11 mouse cellular contexts compared by ENCODE assay signal in genomic region chr7:99311433-99311832, GRCm38 (mm10). TPM values are rescaled to one million over a fixed set of nuclear protein-coding genes. Genes with fewer than 3 reads are reported as not detected.
A peak's percentile ranks its signal among the peaks of the same experiment; 100 is the strongest.
DNase-seq lines count a peak whose midpoint lies in the region; ATAC-seq and TF ChIP-seq lines count a peak whose summit lies in the region.
"Had no signal": no experiment of that assay in that cellular context is flagged by ENCODE, and none has a peak within 500 bp of the region (broad histone marks: within the 10 kb centered on the region; RNA-seq: fewer than 3 reads in every experiment).

No protein-coding gene starts in this region.

- 61% methylated on average over 7 of the region's 7 CpGs for WGBS in limb, embryonic 12.5 days
- WGBS in limb, embryonic 10.5 days: 79% methylated on average over 7 of the region's 7 CpGs
- WGBS in hindbrain, embryonic 16.5 days: 20% methylated on average over 7 of the region's 7 CpGs
- WGBS in midbrain, postnatal 0 days: 31% methylated on average over 7 of the region's 7 CpGs

- no peak for TF ChIP-seq CTCF in brain, embryonic 14.5 days (IDR thresholded peaks at IDR 0.05; ENCODE audit: borderline replicate concordance, extremely low read depth, insufficient read depth, insufficient read length)
- TF ChIP-seq CTCF in midbrain, postnatal 0 days (IDR thresholded peaks at IDR 0.05): no peak

- H3K27me3 ChIP-seq in limb, embryonic 12.5 days: 0 out of 2 replicates have a peak, but pooled peaks cover 3% of the 10 kb centered on the region
- no peaks in the 10 kb centered on the region for H3K27me3 ChIP-seq in limb, embryonic 10.5 days (ENCODE audit: low read depth, poor library complexity, severe bottlenecking)
- no peaks in the 10 kb centered on the region for H3K27me3 ChIP-seq in hindbrain, embryonic 16.5 days (replicated peaks; ENCODE audit: control insufficient read depth, insufficient read depth, low read length)
- no peaks in the 10 kb centered on the region for H3K27me3 ChIP-seq in midbrain, postnatal 0 days (ENCODE audit: insufficient read depth, low read length)

- TF ChIP-seq POLR2A in brain, embryonic 14.5 days (IDR thresholded peaks at IDR 0.05; ENCODE audit: borderline replicate concordance, extremely low read depth, insufficient read depth, insufficient read length, poor library complexity, severe bottlenecking): no peak

- H3K4me2 ChIP-seq in limb, embryonic 12.5 days: no peak overlapping the region
- peak overlapping the region; percentile 6; the same call in 1 of the 2 replicates for H3K4me2 ChIP-seq in hindbrain, embryonic 16.5 days (ENCODE audit: low read length)
- no peak overlapping the region for H3K4me2 ChIP-seq in midbrain, postnatal 0 days (ENCODE audit: low read depth, low read length, poor library complexity, severe bottlenecking)

- no peak overlapping the region for H3K4me3 ChIP-seq in limb, embryonic 12.5 days (replicated peaks)
- no peak overlapping the region for H3K4me3 ChIP-seq in limb, embryonic 10.5 days
- H3K4me3 ChIP-seq in hindbrain, embryonic 16.5 days (ENCODE audit: low read length): no peak overlapping the region
- H3K4me3 ChIP-seq in midbrain, postnatal 0 days (ENCODE audit: low read depth, low read length): no peak overlapping the region

- no peak overlapping the region for H3K9ac ChIP-seq in limb, embryonic 12.5 days (replicated peaks)
- peak overlapping the region; percentile 5; the same call in 1 of the 2 replicates for H3K9ac ChIP-seq in hindbrain, embryonic 16.5 days (ENCODE audit: low read depth, low read length)
- no peak overlapping the region for H3K9ac ChIP-seq in midbrain, postnatal 0 days (replicated peaks; ENCODE audit: low read length, poor library complexity, severe bottlenecking)

- no peak; the same call in 1 of the 2 replicates for ATAC-seq in limb, embryonic 12.5 days (ENCODE audit: insufficient number of reproducible peaks, insufficient read depth, low FRiP score, low TSS enrichment, low read depth)
- ATAC-seq in hindbrain, embryonic 16.5 days: no peak
- ATAC-seq in midbrain, postnatal 0 days (ENCODE audit: low FRiP score): no peak

- no peak for DNase-seq in limb, embryonic 10.5 days (ENCODE audit: low spot score)
- DNase-seq in brain, embryonic 14.5 days (ENCODE audit: low read depth): peak; percentile 39
- no peak for DNase-seq in midbrain, postnatal 0 days (ENCODE audit: low spot score)
- no peak for DNase-seq in layer of hippocampus, adult 8-10 months (ENCODE audit: low spot score in 2 of 2)
- DNase-seq in left cerebral cortex, adult 8-10 months (ENCODE audit: low spot score in 2 of 2): no peak
- DNase-seq in frontal cortex, postnatal 10 days (ENCODE audit: low spot score in 2 of 2): no peak
- DNase-seq: adrenal gland, postnatal 36 days; thymus, postnatal 14 days had no signal

- H3K27ac ChIP-seq in limb, embryonic 12.5 days: peak overlapping the region; percentile 29; the same call in 1 of the 2 replicates
- H3K27ac ChIP-seq in limb, embryonic 10.5 days: no peak overlapping the region; the same call in 1 of the 2 replicates
- H3K27ac ChIP-seq in hindbrain, embryonic 16.5 days (ENCODE audit: low read depth, low read length): peak overlapping the region; percentile 77
- H3K27ac ChIP-seq in midbrain, postnatal 0 days (ENCODE audit: low read depth, low read length): peak overlapping the region; percentile 82
- H3K27ac ChIP-seq: macrophage had no signal

- no peaks in the 10 kb centered on the region for H3K36me3 ChIP-seq in limb, embryonic 12.5 days
- no peaks in the 10 kb centered on the region for H3K36me3 ChIP-seq in limb, embryonic 10.5 days
- H3K36me3 ChIP-seq in hindbrain, embryonic 16.5 days (ENCODE audit: control insufficient read depth, insufficient read depth, low read length): peaks cover 8% of the 10 kb centered on the region
- peaks cover 10% of the 10 kb centered on the region for H3K36me3 ChIP-seq in midbrain, postnatal 0 days (ENCODE audit: insufficient read depth, low read length)

- peaks cover 38% of the 10 kb centered on the region for H3K4me1 ChIP-seq in limb, embryonic 12.5 days (replicated peaks)
- peaks cover 38% of the 10 kb centered on the region for H3K4me1 ChIP-seq in limb, embryonic 10.5 days
- H3K4me1 ChIP-seq in hindbrain, embryonic 16.5 days (ENCODE audit: control insufficient read depth, insufficient read depth, low read depth, low read length): peaks cover 29% of the 10 kb centered on the region
- H3K4me1 ChIP-seq in midbrain, postnatal 0 days (ENCODE audit: insufficient read depth, low read length): peaks cover 35% of the 10 kb centered on the region

- no peaks in the 10 kb centered on the region for H3K9me3 ChIP-seq in limb, embryonic 12.5 days
- H3K9me3 ChIP-seq in limb, embryonic 10.5 days (replicated peaks): no peaks in the 10 kb centered on the region
- no peaks in the 10 kb centered on the region for H3K9me3 ChIP-seq in hindbrain, embryonic 16.5 days (ENCODE audit: control insufficient read depth, low read length)
- no peaks in the 10 kb centered on the region for H3K9me3 ChIP-seq in midbrain, postnatal 0 days (ENCODE audit: low read length)

RNA-seq across cellular contexts. Expression of gene Serpinh1, which starts 41.6 kb away (rescaled TPM):
- polyA plus RNA-seq in limb, embryonic 12.5 days (2016; fragmentation: Nextera tagmentation; extraction: Ambion mirVana): 1,189 and 1,266 TPM in 2 replicates
- 1,171 and 1,177 TPM in 2 replicates for polyA plus RNA-seq in limb, embryonic 10.5 days (2016; fragmentation: Nextera tagmentation; extraction: Ambion mirVana)
- polyA plus RNA-seq in brain, embryonic 14.5 days (2012; rRNA removed): 187 and 283 TPM in 2 replicates
- 261 and 355 TPM in 2 replicates for polyA plus RNA-seq in hindbrain, embryonic 16.5 days (2015; fragmentation: Nextera tagmentation; extraction: Ambion mirVana)
- 151 and 160 TPM in 2 replicates for total RNA-seq in midbrain, postnatal 0 days (2014; rRNA removed)
- polyA plus RNA-seq in midbrain, postnatal 0 days (2015; fragmentation: Nextera tagmentation; extraction: Ambion mirVana): 114 and 125 TPM in 2 replicates
- 10 to 100 TPM; 16.8 to 24.1 (median 21.3) TPM for total RNA-seq in layer of hippocampus, adult 8-10 months (2022)
- total RNA-seq in left cerebral cortex, adult 8-10 months (2022): 10 to 100 TPM; 14.7 to 18.3 (median 16.6) TPM

RNA-seq across cellular contexts. Expression of gene Map6, which starts 44.2 kb away (rescaled TPM):
- 4.4 and 4.8 TPM in 2 replicates for polyA plus RNA-seq in limb, embryonic 12.5 days (2016; fragmentation: Nextera tagmentation; extraction: Ambion mirVana)
- 3.1 and 5.4 TPM in 2 replicates for polyA plus RNA-seq in limb, embryonic 10.5 days (2016; fragmentation: Nextera tagmentation; extraction: Ambion mirVana)
- 122 and 188 TPM in 2 replicates for polyA plus RNA-seq in brain, embryonic 14.5 days (2012; rRNA removed)
- polyA plus RNA-seq in hindbrain, embryonic 16.5 days (2015; fragmentation: Nextera tagmentation; extraction: Ambion mirVana): 127 and 137 TPM in 2 replicates
- total RNA-seq in midbrain, postnatal 0 days (2014; rRNA removed): 326 and 332 TPM in 2 replicates
- 117 and 126 TPM in 2 replicates for polyA plus RNA-seq in midbrain, postnatal 0 days (2015; fragmentation: Nextera tagmentation; extraction: Ambion mirVana)
- total RNA-seq in layer of hippocampus, adult 8-10 months (2022): 100 to 1,000 TPM; 101 to 108 (median 106) TPM
- 100 to 1,000 TPM; 123 to 146 (median 132) TPM for total RNA-seq in left cerebral cortex, adult 8-10 months (2022)

Comparison
In these comparisons a context has a peak if more than half of its experiments do, and no peak if none do; other contexts are left out.
1. RNA of gene Map6, which starts 44.2 kb away (polyA plus RNA-seq): 122 to 188 TPM in brain, embryonic 14.5 days, 127 to 137 TPM in hindbrain, embryonic 16.5 days and 117 to 126 TPM in midbrain, postnatal 0 days; 3.1 to 5.4 TPM in limb, embryonic 10.5 days and 4.4 to 4.8 TPM in limb, embryonic 12.5 days; every median in the first group is over 10 times any median in the second.